Mouse (Mus musculus): ENCODE results near the gene Kif9.

DNA sequence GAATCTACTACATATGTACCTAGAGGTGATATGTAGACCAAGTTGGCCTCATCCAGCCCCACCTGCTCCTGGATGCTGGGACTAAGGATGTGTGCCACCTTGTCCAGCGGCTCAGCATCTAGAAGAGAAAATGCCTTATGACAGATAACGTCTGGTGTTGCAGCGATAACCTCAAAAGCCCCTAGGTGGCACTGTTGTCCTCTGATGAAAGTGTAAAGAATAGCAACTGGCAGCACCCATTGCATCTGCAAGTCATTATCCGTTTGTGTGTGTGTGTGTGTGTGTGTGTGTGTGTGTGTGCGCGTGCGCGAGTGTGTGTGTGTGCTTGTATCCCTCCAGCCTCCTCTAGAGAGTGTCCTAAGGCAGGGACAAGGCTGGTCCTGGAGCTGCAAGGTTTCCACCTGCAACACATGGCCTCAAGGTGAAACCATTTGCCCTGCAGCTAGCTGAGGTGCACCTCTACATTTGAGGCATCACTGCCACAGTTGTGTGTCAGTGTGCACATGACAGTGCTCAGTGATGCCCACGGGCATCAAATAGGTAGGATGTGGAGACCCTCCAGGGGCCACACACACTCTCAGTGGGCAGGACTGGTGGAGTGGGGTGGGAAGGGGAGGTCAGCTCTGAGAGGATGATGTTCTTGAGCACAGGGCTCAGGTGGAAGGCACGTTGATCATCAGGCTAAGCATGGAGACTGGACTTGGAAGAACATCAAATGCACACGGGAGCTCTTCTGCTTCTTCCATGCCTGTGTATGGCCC, 27.7 kb upstream of the Kif9 start:
- TF ChIP-seq ZC3H11A (IDR thresholded peaks at IDR 0.05; ENCODE audit: borderline replicate concordance, low read depth, low read length): peak; percentile 31; the same call in 1 of the 2 replicates
- TF ChIP-seq HCFC1 (IDR thresholded peaks at IDR 0.05; ENCODE audit: borderline replicate concordance, insufficient read depth, low read length): no peak
- no peak for TF ChIP-seq CHD2 (IDR thresholded peaks at IDR 0.05; ENCODE audit: low read depth, low read length)
- 0 out of 2 replicates have a peak, but pooled peaks have one; percentile 9 for TF ChIP-seq MAFK (IDR thresholded peaks at IDR 0.05; ENCODE audit: insufficient read depth, low read depth, low read length)
- TF ChIP-seq ZNF384 (IDR thresholded peaks at IDR 0.05; ENCODE audit: low read depth, low read length): no peak
